Mouse (Mus musculus) MEL (cell line): ENCODE data around the gene Ppp1ca. TPM values are rescaled to one million over a fixed set of nuclear protein-coding genes. Genes with fewer than 3 reads are reported as not detected.

ENCODE experiments used
- DNase-seq: peaks from one replicate; pipeline ENCODE4 v3.0.0; 2011; ENCODE audit warnings: low read depth, low spot score
- H3K27ac ChIP-seq: 2 replicates; pipeline ENCODE4 v1.5.1; 2012; ENCODE audit warnings: low read depth, mild to moderate bottlenecking, control low read depth, low read length, moderate library complexity; ENCODE audit not compliant: control insufficient read depth
- H3K27me3 ChIP-seq, 2 experiments: fragments of 150-350 bp in 1 of 2; sonication (generic) in 1 of 2; 2 replicates each; pipeline ENCODE4 v1.6.1; 2012; ENCODE audit warnings: low read length in 2 of 2, mild to moderate bottlenecking in 2 of 2, improper control_type of control experiment in 1 of 2, moderate library complexity in 1 of 2; ENCODE audit not compliant: insufficient read depth in 2 of 2, control insufficient read depth in 1 of 2
- H3K36me3 ChIP-seq, 2 experiments: 2 replicates each; pipeline ENCODE4 v1.6.1; 2012 to 2014; ENCODE audit warnings: low read length in 2 of 2, improper control_type of control experiment in 1 of 2, inconsistent platforms in 1 of 2, mild to moderate bottlenecking in 1 of 2; ENCODE audit not compliant: insufficient read depth in 2 of 2, control insufficient read depth in 1 of 2
- H3K4me1 ChIP-seq, 2 experiments: fragments of 150-350 bp in 1 of 2; sonication (generic) in 1 of 2; 2 replicates each; pipeline ENCODE4 v1.6.1; 2012; ENCODE audit warnings: low read length in 2 of 2, improper control_type of control experiment in 1 of 2, mild to moderate bottlenecking in 1 of 2; ENCODE audit not compliant: insufficient read depth in 2 of 2, control insufficient read depth in 1 of 2
- H3K4me3 ChIP-seq, 2 experiments: fragments of 150-350 bp in 1 of 2; sonication (generic) in 1 of 2; 2 replicates each; pipeline ENCODE4 v1.5.1; 2012; ENCODE audit warnings: low read depth in 2 of 2, low read length in 2 of 2, mild to moderate bottlenecking in 2 of 2, moderate library complexity in 2 of 2, control low read depth in 1 of 2, improper control_type of control experiment in 1 of 2; ENCODE audit not compliant: control insufficient read depth in 1 of 2, insufficient read depth in 1 of 2
- H3K79me2 ChIP-seq: 2 replicates; pipeline ENCODE4 v1.6.1; 2012; ENCODE audit warnings: mild to moderate bottlenecking, low read length, moderate library complexity; ENCODE audit not compliant: control insufficient read depth, poor library complexity, insufficient read depth
- H3K9ac ChIP-seq: 2 replicates; pipeline ENCODE4 v1.6.1; 2012; ENCODE audit warnings: low read depth, mild to moderate bottlenecking, control low read depth, low read length, moderate library complexity; ENCODE audit not compliant: control insufficient read depth, poor library complexity, severe bottlenecking
- H3K9me3 ChIP-seq: fragments of 150-350 bp; sonication (generic); replicated peaks from 2 replicates; pipeline ENCODE4 v1.6.1; 2012; ENCODE audit warnings: mild to moderate bottlenecking, low read length, improper control_type of control experiment, moderate library complexity; ENCODE audit not compliant: insufficient read depth
- CHD1 ChIP-seq: IDR thresholded peaks from 2 replicates; pipeline ENCODE4 v1.6.1; 2012; ENCODE audit warnings: low read depth, mild to moderate bottlenecking, inconsistent platforms, low read length, improper control_type of control experiment
- CHD2 ChIP-seq: IDR thresholded peaks from 2 replicates; pipeline ENCODE4 v1.6.1; 2011; ENCODE audit warnings: low read length, improper control_type of control experiment
- E2F4 ChIP-seq: IDR thresholded peaks from 2 replicates; pipeline ENCODE4 v1.6.1; 2011; ENCODE audit warnings: low read depth, low read length, improper control_type of control experiment, borderline replicate concordance
- EP300 ChIP-seq, 2 experiments: IDR thresholded peaks; 2 replicates each; pipeline ENCODE4 v1.6.1; 2011; ENCODE audit warnings: improper control_type of control experiment in 2 of 2, low read length in 2 of 2, low read depth in 1 of 2, mild to moderate bottlenecking in 1 of 2
- ETS1 ChIP-seq: IDR thresholded peaks from 2 replicates; pipeline ENCODE4 v1.6.1; 2012; ENCODE audit warnings: low read depth, mild to moderate bottlenecking, inconsistent platforms, low read length, improper control_type of control experiment, moderate library complexity
- KAT2A ChIP-seq: conservative IDR thresholded peaks from 2 replicates; pipeline ENCODE4 v1.6.1; 2012; ENCODE audit warnings: low read depth, low read length, improper control_type of control experiment, inconsistent platforms
- MAX ChIP-seq: IDR thresholded peaks from 2 replicates; pipeline ENCODE4 v1.6.1; 2011; ENCODE audit warnings: low read length, improper control_type of control experiment
- MAZ ChIP-seq: IDR thresholded peaks from 2 replicates; pipeline ENCODE4 v1.6.1; 2012; ENCODE audit warnings: low read depth, mild to moderate bottlenecking, inconsistent platforms, low read length, improper control_type of control experiment
- MYB ChIP-seq: IDR thresholded peaks from 2 replicates; pipeline ENCODE4 v1.6.1; 2011; ENCODE audit warnings: mild to moderate bottlenecking, low read depth, low read length, improper control_type of control experiment
- MYC ChIP-seq: IDR thresholded peaks from 2 replicates; pipeline ENCODE4 v1.6.1; 2011; ENCODE audit warnings: low read depth, mild to moderate bottlenecking, low read length, improper control_type of control experiment, moderate library complexity
- POLR2A ChIP-seq, 2 experiments: IDR thresholded peaks; 2 replicates each; pipeline ENCODE4 v1.6.1; 2011 to 2012; ENCODE audit warnings: low read length in 2 of 2, mild to moderate bottlenecking in 2 of 2, control low read depth in 1 of 2, improper control_type of control experiment in 1 of 2, low read depth in 1 of 2, moderate library complexity in 1 of 2; ENCODE audit not compliant: control insufficient read depth in 1 of 2, insufficient read depth in 1 of 2, poor library complexity in 1 of 2
- RAD21 ChIP-seq: IDR thresholded peaks from 2 replicates; pipeline ENCODE4 v1.6.1; 2011; ENCODE audit warnings: mild to moderate bottlenecking, low read depth, low read length, improper control_type of control experiment
- SIN3A ChIP-seq: IDR thresholded peaks from 2 replicates; pipeline ENCODE4 v1.6.1; 2012; ENCODE audit warnings: low read length, improper control_type of control experiment, inconsistent platforms
- SMC3 ChIP-seq: IDR thresholded peaks from 2 replicates; pipeline ENCODE4 v1.6.1; 2011; ENCODE audit warnings: low read depth, low read length, improper control_type of control experiment
- USF1 ChIP-seq: IDR thresholded peaks from 2 replicates; pipeline ENCODE4 v1.6.1; 2014; ENCODE audit warnings: low read depth, mild to moderate bottlenecking, inconsistent platforms, low read length, improper control_type of control experiment, moderate library complexity
- USF2 ChIP-seq, 2 experiments: IDR thresholded peaks; 2 replicates each; pipeline ENCODE4 v1.6.1; 2011 to 2012; ENCODE audit warnings: improper control_type of control experiment in 2 of 2, low read length in 2 of 2, borderline replicate concordance in 1 of 2, inconsistent platforms in 1 of 2, low read depth in 1 of 2, mild to moderate bottlenecking in 1 of 2; ENCODE audit not compliant: insufficient read depth in 1 of 2
- ZNF384 ChIP-seq: IDR thresholded peaks from 2 replicates; pipeline ENCODE4 v1.6.1; 2012; ENCODE audit warnings: low read depth, mild to moderate bottlenecking, inconsistent platforms, low read length, improper control_type of control experiment
- polyA plus RNA-seq, 2 experiments: library from polyadenylated mRNA; stranded (reverse) in 1 of 2; unstranded in 1 of 2; fragments of >175 nt in 1 of 2; fragments of >200 nt in 1 of 2; gene quantifications; 2 replicates each; pipeline versions ENCODE4 v1.2.1 to v1.2.4; 2012; ENCODE audit warnings: low replicate concordance in 2 of 2, low read depth in 1 of 2; ENCODE audit not compliant: insufficient read length in 2 of 2, insufficient read depth in 1 of 2, missing spikeins in 1 of 2
- total RNA-seq: library from RNA; depleted of rRNA; stranded (reverse); fragments of 300-350 nt; gene quantifications from 2 replicates; pipeline ENCODE4 v1.2.3, GENCODE M21; 2012

Ppp1ca gene
- total and polyA plus RNA-seq, 3 experiments: 453 to 505 (median 455) TPM

- Histone ChIP-seq H3K36me3 (peaks cover 1 to 3% of the 10 kb centered on the region in 2 experiments; a peak in 1 of 4 replicates), H3K4me1 (peaks cover 5 to 14% of the 10 kb centered on the region in 2 experiments; a peak in 3 of 4 replicates)
- peak; percentile 46 for DNase-seq
Observed at GRCm38 (mm10) chr19:4148819-4149218, 43.0 kb upstream of the Ppp1ca start.

GRCm38 (mm10) chr19:4149283-4149682, 42.6 kb upstream of the Ppp1ca start:
- H3K9ac ChIP-seq: peak overlapping the region; percentile 78
- no peak for TF ChIP-seq USF2 (IDR thresholded peaks at IDR 0.05; ENCODE audit: borderline replicate concordance in 1 of 2, insufficient read depth in 1 of 2, low read depth in 1 of 2, low read length in 2 of 2)
- no peak for TF ChIP-seq CHD2
- no peak for TF ChIP-seq RAD21
- no peak for TF ChIP-seq SIN3A
- TF ChIP-seq MYC: no peak
- no peak for TF ChIP-seq MAX
- no peak for TF ChIP-seq SMC3
- no peak for TF ChIP-seq KAT2A
- TF ChIP-seq MAZ: no peak
- no peak for TF ChIP-seq ETS1
- no peak for TF ChIP-seq MYB
- no peak for TF ChIP-seq ZNF384
- no peak for TF ChIP-seq POLR2A (IDR thresholded peaks at IDR 0.05; ENCODE audit: control insufficient read depth in 1 of 2, insufficient read depth in 1 of 2, low read depth in 1 of 2, low read length in 2 of 2, poor library complexity in 1 of 2)
- TF ChIP-seq USF1: no peak
- no peak for TF ChIP-seq E2F4
- TF ChIP-seq, all 39 proteins: peak for 0
- no peaks in the 10 kb centered on the region for H3K27me3 ChIP-seq
- H3K79me2 ChIP-seq: peaks cover 9% of the 10 kb centered on the region
- H3K36me3 ChIP-seq: peaks cover 1 to 4% of the 10 kb centered on the region in 2 experiments; a peak in 2 of 4 replicates
- H3K4me1 ChIP-seq: peaks cover 8 to 17% of the 10 kb centered on the region in 2 experiments; a peak in 3 of 4 replicates
- H3K9me3 ChIP-seq: no peaks in the 10 kb centered on the region
- DNase-seq: no peak
- H3K27ac ChIP-seq: no peak overlapping the region
- peak overlapping the region; percentile 73 to 99 for H3K4me3 ChIP-seq

More at GRCm38 (mm10) chr19:4148819-4149218, 43.0 kb upstream of the Ppp1ca start:
- H3K79me2 ChIP-seq: peaks cover 9% of the 10 kb centered on the region
- no peaks in the 10 kb centered on the region for H3K9me3 ChIP-seq
- no peak overlapping the region for H3K27ac ChIP-seq
- H3K9ac ChIP-seq: peak overlapping the region; percentile 78
- TF ChIP-seq EP300 (IDR thresholded peaks at IDR 0.05; ENCODE audit: low read depth in 1 of 2, low read length in 2 of 2) (no peak), SIN3A (no peak), CHD1 (no peak)
- H3K4me3 ChIP-seq: peak overlapping the region; percentile 73 to 99
- no peaks in the 10 kb centered on the region for H3K27me3 ChIP-seq
